ENCODE assay signal across 8 mouse cellular contexts in the genomic region with DNA sequence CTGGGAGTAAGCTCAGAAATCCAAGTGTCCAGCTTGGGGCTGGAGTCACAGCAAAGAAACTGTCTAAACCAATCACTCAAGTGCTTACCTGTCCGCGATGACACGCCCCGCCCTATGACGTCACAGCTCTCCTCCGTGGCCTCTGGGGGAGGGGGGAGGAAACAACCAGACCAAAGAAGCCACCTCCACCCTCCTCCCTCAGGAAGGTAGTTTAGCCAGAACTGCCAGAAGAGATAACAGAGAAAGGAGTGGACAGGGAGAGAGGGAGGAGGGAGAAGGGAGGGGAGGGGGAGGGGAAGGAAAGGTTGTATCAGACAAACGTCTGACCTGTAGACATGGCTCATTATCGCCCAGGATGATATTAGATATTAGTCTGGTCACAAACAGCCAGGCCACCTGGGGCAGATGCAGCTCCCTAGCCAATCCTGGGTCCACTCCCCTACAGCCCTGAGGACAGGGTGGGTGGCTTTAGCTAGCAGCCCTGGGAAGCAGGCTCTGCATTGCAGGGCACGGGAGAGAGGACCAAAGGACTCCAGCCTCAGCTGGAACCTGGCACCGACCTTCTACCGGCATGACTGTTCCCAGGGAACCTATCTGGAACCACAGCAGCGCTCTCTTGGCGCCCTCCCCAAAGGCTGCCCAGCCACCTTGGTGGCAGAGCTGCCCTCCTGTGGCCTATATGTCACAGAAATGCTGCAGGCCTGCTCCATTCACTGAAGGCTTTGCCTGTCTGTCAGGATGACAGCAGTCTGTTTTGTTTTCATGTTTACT. TPM values are rescaled to one million over a fixed set of nuclear protein-coding genes. Genes with fewer than 3 reads are reported as not detected.
DNase-seq lines count a peak whose midpoint lies in the region; ATAC-seq and TF ChIP-seq lines count a peak whose summit lies in the region.

No protein-coding gene starts in this region.

- H3K36me3 ChIP-seq in forebrain, embryonic 12.5 days (replicated peaks): no peaks in the 10 kb centered on the region
- no peaks in the 10 kb centered on the region for H3K36me3 ChIP-seq in intestine, embryonic 14.5 days (ENCODE audit: control insufficient read depth, insufficient read depth, low read length)
- H3K36me3 ChIP-seq in liver, embryonic 16.5 days (ENCODE audit: control insufficient read depth, insufficient read depth): no peaks in the 10 kb centered on the region

- TF ChIP-seq CTCF in gastrocnemius, adult 2 months (IDR thresholded peaks at IDR 0.05): no peak

- H3K4me1 ChIP-seq in forebrain, embryonic 12.5 days: peaks cover 12% of the 10 kb centered on the region
- 0 out of 2 replicates have a peak, but pooled peaks cover 7% of the 10 kb centered on the region for H3K4me1 ChIP-seq in intestine, embryonic 14.5 days (replicated peaks; ENCODE audit: control insufficient read depth, insufficient read depth, low read length)
- peaks cover 10% of the 10 kb centered on the region for H3K4me1 ChIP-seq in liver, embryonic 16.5 days (ENCODE audit: control insufficient read depth, low read depth, low read length)

- H3K9ac ChIP-seq in forebrain, embryonic 12.5 days: no peak overlapping the region
- H3K9ac ChIP-seq in intestine, embryonic 14.5 days (ENCODE audit: low read length): no peak overlapping the region
- no peak overlapping the region for H3K9ac ChIP-seq in liver, embryonic 16.5 days (ENCODE audit: low read depth, low read length)

- H3K9me3 ChIP-seq in forebrain, embryonic 12.5 days: no peaks in the 10 kb centered on the region
- no peaks in the 10 kb centered on the region for H3K9me3 ChIP-seq in intestine, embryonic 14.5 days (ENCODE audit: control insufficient read depth, low read length)
- H3K9me3 ChIP-seq in liver, embryonic 16.5 days (replicated peaks; ENCODE audit: control insufficient read depth, low read length): no peaks in the 10 kb centered on the region

- H3K4me3 ChIP-seq in forebrain, embryonic 12.5 days (replicated peaks): no peak overlapping the region; the same call in 1 of the 2 replicates
- H3K4me3 ChIP-seq in intestine, embryonic 14.5 days (ENCODE audit: low read depth, low read length): no peak overlapping the region
- H3K4me3 ChIP-seq in liver, embryonic 16.5 days (ENCODE audit: low read depth, low read length): no peak overlapping the region
- no peak overlapping the region for H3K4me3 ChIP-seq in gastrocnemius, adult 2 months

- 15% methylated on average over 13 of the region's 13 CpGs for WGBS in forebrain, embryonic 12.5 days
- 18% methylated on average over 13 of the region's 13 CpGs for WGBS in intestine, embryonic 14.5 days
- 15% methylated on average over 13 of the region's 13 CpGs for WGBS in liver, embryonic 16.5 days (ENCODE audit: insufficient replicate concordance)

- H3K4me2 ChIP-seq in forebrain, embryonic 12.5 days: peak overlapping the region; percentile 40
- H3K4me2 ChIP-seq in intestine, embryonic 14.5 days (ENCODE audit: low read length): peak overlapping the region; percentile 30
- H3K4me2 ChIP-seq in liver, embryonic 16.5 days (ENCODE audit: low read depth, low read length): peak overlapping the region; percentile 23

- ATAC-seq in forebrain, embryonic 12.5 days (ENCODE audit: low FRiP score): no peak
- peak; percentile 78 for ATAC-seq in intestine, embryonic 14.5 days (replicated peaks; ENCODE audit: low FRiP score, low TSS enrichment, low read depth)
- ATAC-seq in liver, embryonic 16.5 days (ENCODE audit: low read depth): peak; percentile 62
- no peak for ATAC-seq in frontal cortex, adult (ENCODE audit: low TSS enrichment)

- peak; percentile 19 for DNase-seq in CD4-positive helper T cell, adult 2 months (ENCODE audit: low read depth, low spot score)
- DNase-seq in brain, adult 2 months (ENCODE audit: low read depth, low spot score): peak; percentile 40
- DNase-seq in intestine, embryonic 14.5 days (ENCODE audit: low spot score): peak; percentile 90
- peak; percentile 27 for DNase-seq in ovary, postnatal 14 days (ENCODE audit: low spot score)
- no peak for DNase-seq in gastrocnemius, adult 2 months

- intact Hi-C loops in gastrocnemius, adult 2 months (cut with DNase I): no loop called here

- no peak overlapping the region for H3K27ac ChIP-seq in forebrain, embryonic 12.5 days
- H3K27ac ChIP-seq in intestine, embryonic 14.5 days (ENCODE audit: low read depth): peak overlapping the region; percentile 72
- no peak overlapping the region for H3K27ac ChIP-seq in liver, embryonic 16.5 days (ENCODE audit: low read length)
- no peak overlapping the region for H3K27ac ChIP-seq in gastrocnemius, adult 2 months

- H3K27me3 ChIP-seq in forebrain, embryonic 12.5 days: no peaks in the 10 kb centered on the region
- H3K27me3 ChIP-seq in intestine, embryonic 14.5 days (replicated peaks; ENCODE audit: control insufficient read depth, insufficient read depth, low read length): no peaks in the 10 kb centered on the region
- no peaks in the 10 kb centered on the region for H3K27me3 ChIP-seq in liver, embryonic 16.5 days (ENCODE audit: control insufficient read depth, insufficient read depth, low read depth, low read length)

RNA-seq across cellular contexts. Expression of gene Bco1, which starts 20.2 kb away (rescaled TPM):
- 0.17 and 0.24 TPM in 2 replicates for polyA plus RNA-seq in forebrain, embryonic 12.5 days (2016; fragmentation: Nextera tagmentation; extraction: Ambion mirVana)
- polyA plus RNA-seq in intestine, embryonic 14.5 days (2014; fragmentation: Nextera tagmentation; extraction: Ambion mirVana): 0.97 and 1.4 TPM in 2 replicates
- 5.6 and 5.8 TPM in 2 replicates for polyA plus RNA-seq in liver, embryonic 16.5 days (2015; fragmentation: Nextera tagmentation; extraction: Ambion mirVana)
- not detected for total RNA-seq in gastrocnemius, adult 2 months (2021)

RNA-seq across cellular contexts. Expression of gene Pkd1l2, which starts 33.6 kb away (rescaled TPM):
- polyA plus RNA-seq in forebrain, embryonic 12.5 days (2016; fragmentation: Nextera tagmentation; extraction: Ambion mirVana): not detected in 2 replicates
- not detected in 2 replicates for polyA plus RNA-seq in intestine, embryonic 14.5 days (2014; fragmentation: Nextera tagmentation; extraction: Ambion mirVana)
- not detected in 2 replicates for polyA plus RNA-seq in liver, embryonic 16.5 days (2015; fragmentation: Nextera tagmentation; extraction: Ambion mirVana)
- total RNA-seq in gastrocnemius, adult 2 months (2021): under 1 TPM; 0.06 to 0.13 TPM

RNA-seq across cellular contexts. Expression of gene Gan, which starts 42.1 kb away (rescaled TPM):
- 2.9 and 3.4 TPM in 2 replicates for polyA plus RNA-seq in forebrain, embryonic 12.5 days (2016; fragmentation: Nextera tagmentation; extraction: Ambion mirVana)
- polyA plus RNA-seq in intestine, embryonic 14.5 days (2014; fragmentation: Nextera tagmentation; extraction: Ambion mirVana): 2.8 and 3.0 TPM in 2 replicates
- polyA plus RNA-seq in liver, embryonic 16.5 days (2015; fragmentation: Nextera tagmentation; extraction: Ambion mirVana): 0.58 and 0.63 TPM in 2 replicates
- total RNA-seq in gastrocnemius, adult 2 months (2021): 1 to 10 TPM; 4.8 to 5.9 TPM

Comparison
In these comparisons a context has a peak if more than half of its experiments do, and no peak if none do; other contexts are left out.
1. ATAC-seq: peak in intestine, embryonic 14.5 days (single experiment) and liver, embryonic 16.5 days (single experiment); none in forebrain, embryonic 12.5 days (single experiment) and frontal cortex, adult (single experiment).
2. Peak in every context shown above with its lines, with median percentiles within 50 percentile points of each other: H3K4me2 ChIP-seq.